Mouse (Mus musculus): ENCODE measurements around the gene Hmga2. TPM values are rescaled to one million over a fixed set of nuclear protein-coding genes. Genes with fewer than 3 reads are reported as not detected.

Gene Hmga2
- 28.3 and 30.3 TPM in 2 replicates for polyA plus RNA-seq (2015; fragmentation: Nextera tagmentation; extraction: Ambion mirVana)

- peak within 1 kb of the TSS; percentile 93 for H3K4me3 ChIP-seq (replicated peaks)
- H3K36me3 ChIP-seq, result peaks cover 6% of the 10 kb centered on the region
- H3K4me1 ChIP-seq, result peaks cover 33% of the 10 kb centered on the region
- H3K27ac ChIP-seq, result peak within 1 kb of the TSS; percentile 98
- peak within 1 kb of the TSS; percentile 93 for H3K9ac ChIP-seq
- H3K4me2 ChIP-seq, result peak within 1 kb of the TSS; percentile 98
- no peaks in the 10 kb centered on the region for H3K9me3 ChIP-seq (replicated peaks)
- no peaks in the 10 kb centered on the region for H3K27me3 ChIP-seq
- under 1% methylated on average over 99 of the region's 99 CpGs for WGBS
- peak; percentile 80 for ATAC-seq (replicated peaks; ENCODE audit: low FRiP score)
These were observed at the start of gene Hmga2 for GRCm38 (mm10) chr10:120475601-120476515. Gene Hmga2, minus strand, starts transcription at chr10:120476469.

DNA sequence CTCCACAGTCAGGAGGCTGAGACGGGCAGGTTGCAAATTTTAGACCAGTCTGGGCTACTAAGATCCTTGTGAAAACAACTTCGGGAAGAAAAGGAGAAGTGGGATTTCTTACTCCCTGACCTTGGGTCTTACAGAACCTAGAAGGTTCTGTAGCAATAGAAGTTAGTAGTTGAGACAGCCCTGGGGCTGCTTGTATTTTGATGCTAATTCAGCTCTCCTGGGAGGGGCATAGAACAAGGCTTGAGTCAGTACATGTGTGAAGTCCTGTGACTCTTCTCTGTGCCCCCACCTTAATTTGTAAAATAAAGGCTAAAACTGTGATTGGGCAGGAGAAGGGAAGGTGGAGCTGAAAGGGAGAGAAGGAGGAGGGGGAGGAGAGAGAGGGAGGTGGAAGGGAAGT, 46.7 kb upstream of the Hmga2 start:
- Histone ChIP-seq H3K4me3 (replicated peaks) (no peak overlapping the region), H3K27ac (no peak overlapping the region), H3K9ac (no peak overlapping the region), H3K4me2 (no peak overlapping the region), H3K4me1 (peaks cover 12% of the 10 kb centered on the region; the same call in 1 of the 2 replicates), H3K36me3 (no peaks in the 10 kb centered on the region), H3K27me3 (no peaks in the 10 kb centered on the region), H3K9me3 (replicated peaks) (no peaks in the 10 kb centered on the region)
- WGBS, result 87% methylated on average over 2 of the region's 2 CpGs
- ATAC-seq (replicated peaks; ENCODE audit: low FRiP score), result no peak

GRCm38 (mm10) chr10:120521912-120522575, 45.8 kb upstream of the Hmga2 start:
- Histone ChIP-seq H3K4me2 (no peak overlapping the region), H3K4me1 (peaks cover 12% of the 10 kb centered on the region; the same call in 1 of the 2 replicates), H3K9me3 (replicated peaks) (no peaks in the 10 kb centered on the region), H3K27ac (no peak overlapping the region), H3K36me3 (no peaks in the 10 kb centered on the region), H3K27me3 (no peaks in the 10 kb centered on the region), H3K9ac (no peak overlapping the region), H3K4me3 (replicated peaks) (no peak overlapping the region)
- no peak for ATAC-seq (replicated peaks; ENCODE audit: low FRiP score)
- 81% methylated on average over 9 of the region's 9 CpGs for WGBS

DNA sequence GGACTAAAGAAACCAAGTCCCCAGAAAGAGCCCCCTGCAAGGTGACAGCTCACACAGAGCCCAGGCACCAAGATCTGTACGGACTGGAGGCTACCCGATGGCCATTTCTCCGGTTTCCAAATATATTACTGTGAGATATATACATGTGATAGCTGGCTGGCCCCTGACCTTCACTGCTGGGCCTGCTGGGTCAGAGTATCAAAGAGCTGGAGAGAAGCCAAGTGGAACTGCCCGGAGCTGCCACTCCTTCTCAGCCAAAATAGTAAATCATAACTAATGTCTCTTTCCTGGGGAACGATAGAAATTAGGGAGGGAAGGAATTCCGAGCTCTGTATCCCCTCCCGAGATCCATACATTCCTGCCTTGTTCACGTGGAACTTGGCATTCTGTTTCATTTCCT, 40.0 kb upstream of the Hmga2 start:
- no peak overlapping the region for H3K9ac ChIP-seq
- no peaks in the 10 kb centered on the region for H3K9me3 ChIP-seq (replicated peaks)
- 4% methylated on average over 8 of the region's 8 CpGs for WGBS
- no peaks in the 10 kb centered on the region for H3K27me3 ChIP-seq
- H3K4me3 ChIP-seq (replicated peaks), result no peak overlapping the region
- no peak overlapping the region for H3K27ac ChIP-seq
- peaks cover 22% of the 10 kb centered on the region for H3K4me1 ChIP-seq
- ATAC-seq (replicated peaks; ENCODE audit: low FRiP score), result no peak
- no peak overlapping the region for H3K4me2 ChIP-seq
- no peaks in the 10 kb centered on the region for H3K36me3 ChIP-seq

- Histone ChIP-seq H3K27me3 (no peaks in the 10 kb centered on the region), H3K4me3 (replicated peaks) (no peak overlapping the region), H3K27ac (no peak overlapping the region), H3K9ac (no peak overlapping the region), H3K4me1 (peaks cover 22% of the 10 kb centered on the region), H3K4me2 (no peak overlapping the region), H3K9me3 (replicated peaks) (no peaks in the 10 kb centered on the region), H3K36me3 (no peaks in the 10 kb centered on the region)
- ATAC-seq (replicated peaks; ENCODE audit: low FRiP score), result no peak
- 34% methylated on average over 9 of the region's 9 CpGs for WGBS
These were observed 37.5 kb upstream of the Hmga2 start for GRCm38 (mm10) chr10:120513721-120514120.

GRCm38 (mm10) chr10:120512946-120513345, 36.7 kb upstream of the Hmga2 start:
- 55% methylated on average over 4 of the region's 4 CpGs for WGBS
- no peaks in the 10 kb centered on the region for H3K27me3 ChIP-seq
- ATAC-seq (replicated peaks; ENCODE audit: low FRiP score), result no peak
- no peak overlapping the region for H3K9ac ChIP-seq
- peaks cover 22% of the 10 kb centered on the region for H3K4me1 ChIP-seq
- H3K4me3 ChIP-seq (replicated peaks), result no peak overlapping the region
- H3K27ac ChIP-seq, result no peak overlapping the region
- H3K9me3 ChIP-seq (replicated peaks), result no peaks in the 10 kb centered on the region
- no peaks in the 10 kb centered on the region for H3K36me3 ChIP-seq
- no peak overlapping the region for H3K4me2 ChIP-seq

DNA sequence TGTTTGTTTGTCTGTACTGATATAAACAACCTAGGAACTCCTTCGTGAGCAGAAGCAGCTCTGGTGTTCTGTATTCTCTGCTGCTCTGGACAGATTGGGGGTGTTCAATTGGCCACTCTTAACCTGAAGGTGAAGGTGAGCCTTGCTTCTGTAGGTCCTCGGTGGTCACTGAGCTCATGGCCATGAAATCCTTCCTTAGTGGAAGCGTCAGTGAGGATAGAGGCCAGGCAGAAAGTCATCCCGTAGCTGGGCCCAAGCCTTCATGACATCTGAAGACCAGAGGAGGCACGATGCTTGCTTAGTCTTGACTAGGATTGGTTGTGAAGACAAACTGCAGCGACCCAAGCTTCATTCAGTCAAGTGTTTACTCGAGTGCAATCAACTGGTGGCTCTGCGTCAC, 35.9 kb upstream of the Hmga2 start:
- Histone ChIP-seq H3K4me2 (no peak overlapping the region), H3K9ac (no peak overlapping the region), H3K9me3 (replicated peaks) (no peaks in the 10 kb centered on the region), H3K27me3 (no peaks in the 10 kb centered on the region), H3K27ac (no peak overlapping the region), H3K4me3 (replicated peaks) (no peak overlapping the region), H3K4me1 (peaks cover 20% of the 10 kb centered on the region), H3K36me3 (no peaks in the 10 kb centered on the region)
- ATAC-seq (replicated peaks; ENCODE audit: low FRiP score), result no peak
- WGBS, result 88% methylated on average over 8 of the region's 8 CpGs

- 70% methylated on average over 5 of the region's 5 CpGs for WGBS
- H3K4me2 ChIP-seq, result no peak overlapping the region
- H3K4me3 ChIP-seq (replicated peaks), result no peak overlapping the region
- H3K9ac ChIP-seq, result no peak overlapping the region
- no peak overlapping the region for H3K27ac ChIP-seq
- ATAC-seq (replicated peaks; ENCODE audit: low FRiP score), result no peak
- no peaks in the 10 kb centered on the region for H3K9me3 ChIP-seq (replicated peaks)
- peaks cover 5% of the 10 kb centered on the region; the same call in 1 of the 2 replicates for H3K4me1 ChIP-seq
- no peaks in the 10 kb centered on the region for H3K27me3 ChIP-seq
- H3K36me3 ChIP-seq, result no peaks in the 10 kb centered on the region
These were observed 27.7 kb upstream of the Hmga2 start for GRCm38 (mm10) chr10:120503959-120504358.

GRCm38 (mm10) chr10:120500794-120501193, 24.5 kb upstream of the Hmga2 start:
- Histone ChIP-seq H3K4me1 (peaks cover 5% of the 10 kb centered on the region; the same call in 1 of the 2 replicates), H3K4me2 (no peak overlapping the region), H3K4me3 (replicated peaks) (no peak overlapping the region), H3K36me3 (no peaks in the 10 kb centered on the region), H3K27me3 (no peaks in the 10 kb centered on the region), H3K9ac (no peak overlapping the region), H3K9me3 (replicated peaks) (no peaks in the 10 kb centered on the region), H3K27ac (no peak overlapping the region)
- ATAC-seq (replicated peaks; ENCODE audit: low FRiP score), result no peak
- 68% methylated on average over 9 of the region's 9 CpGs for WGBS

DNA sequence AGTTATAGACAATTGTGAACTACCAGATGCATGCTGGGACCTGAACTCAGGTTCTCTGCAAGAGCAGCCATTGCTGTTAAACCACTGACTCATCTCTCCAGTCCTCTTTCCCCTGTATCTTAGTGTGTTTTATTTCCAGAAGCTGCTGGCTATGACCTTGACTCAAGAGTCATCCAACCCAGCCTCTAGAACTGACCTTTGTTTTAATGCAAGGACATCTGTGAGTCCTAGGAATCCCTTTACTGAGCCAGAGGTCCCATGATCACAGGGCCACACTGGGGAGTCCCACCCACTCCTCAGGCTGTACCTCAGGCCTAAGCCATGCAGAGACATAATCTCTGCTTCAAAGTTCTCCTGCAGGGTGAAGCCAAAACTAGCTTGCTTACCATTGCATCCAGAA, 21.8 kb upstream of the Hmga2 start:
- no peaks in the 10 kb centered on the region for H3K27me3 ChIP-seq
- H3K27ac ChIP-seq, result no peak overlapping the region
- no peaks in the 10 kb centered on the region for H3K36me3 ChIP-seq
- no peak overlapping the region for H3K4me2 ChIP-seq
- H3K4me3 ChIP-seq (replicated peaks), result no peak overlapping the region
- no peak for ATAC-seq (replicated peaks; ENCODE audit: low FRiP score)
- H3K9me3 ChIP-seq (replicated peaks), result no peaks in the 10 kb centered on the region
- no peaks in the 10 kb centered on the region for H3K4me1 ChIP-seq
- H3K9ac ChIP-seq, result no peak overlapping the region

DNA sequence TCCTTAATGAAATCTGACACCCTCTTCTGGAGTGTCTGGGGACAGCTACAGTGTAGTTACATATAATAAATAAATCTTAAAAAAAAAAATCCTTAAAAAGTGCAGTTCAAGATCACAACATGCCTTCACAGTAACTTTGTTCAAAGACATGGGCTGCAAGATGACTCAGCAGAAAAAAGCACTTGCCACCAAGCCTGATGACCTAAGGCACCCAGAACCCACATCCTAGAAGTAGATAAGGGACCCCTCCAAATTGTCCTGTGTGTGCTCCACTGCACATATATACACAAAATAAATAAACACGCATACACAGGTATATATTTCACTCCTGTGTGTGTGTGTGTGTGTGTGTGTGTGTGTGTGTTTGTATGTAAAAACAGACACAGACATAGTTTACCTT, 18.4 kb upstream of the Hmga2 start:
- 92% methylated on average over 1 of the region's 1 CpGs for WGBS
- H3K9me3 ChIP-seq (replicated peaks), result no peaks in the 10 kb centered on the region

GRCm38 (mm10) chr10:120491477-120491876, 15.2 kb upstream of the Hmga2 start:
- WGBS, result 73% methylated on average over 5 of the region's 5 CpGs
- peaks cover 9% of the 10 kb centered on the region for H3K9me3 ChIP-seq (replicated peaks)
- H3K4me2 ChIP-seq, result no peak overlapping the region
- no peak overlapping the region for H3K4me3 ChIP-seq (replicated peaks)
- H3K27me3 ChIP-seq, result no peaks in the 10 kb centered on the region
- no peaks in the 10 kb centered on the region for H3K36me3 ChIP-seq
- no peak overlapping the region for H3K27ac ChIP-seq
- H3K9ac ChIP-seq, result no peak overlapping the region
- H3K4me1 ChIP-seq, result no peaks in the 10 kb centered on the region
- ATAC-seq (replicated peaks; ENCODE audit: low FRiP score), result no peak

More for the DNA sequence above, 18.4 kb upstream of the Hmga2 start:
- Histone ChIP-seq H3K36me3 (no peaks in the 10 kb centered on the region), H3K4me1 (no peaks in the 10 kb centered on the region), H3K4me2 (no peak overlapping the region), H3K4me3 (replicated peaks) (no peak overlapping the region), H3K9ac (no peak overlapping the region), H3K27ac (no peak overlapping the region), H3K27me3 (no peaks in the 10 kb centered on the region)
- ATAC-seq (replicated peaks; ENCODE audit: low FRiP score), result no peak
